Mouse (Mus musculus) frontal cortex, postnatal 14 days (tissue): Measurements from ENCODE around the gene Yme1l1.

Experiments
- DNase-seq, 2 experiments: peaks; one replicate each; pipeline ENCODE4 v3.0.0; 2022; ENCODE audit warnings: low spot score in 2 of 2

The Yme1l1 gene

GRCm38 (mm10) chr2:23155777-23156607 lies at the start of gene Yme1l1, which contains the start of gene Mastl:
Gene Yme1l1, plus strand, starts transcription at chr2:23156369.
Gene Mastl, minus strand, starts transcription at chr2:23156024.
- peak; percentile 96 to 97 for DNase-seq

GRCm38 (mm10) chr2:23119573-23119972 lies 36.6 kb upstream of the Yme1l1 start:
- no peak for DNase-seq

- DNase-seq, result no peak
Measured at GRCm38 (mm10) chr2:23155199-23155621, 959 bp upstream of the Yme1l1 start.

GRCm38 (mm10) chr2:23156608-23157081 lies 476 bp downstream of the Yme1l1 start:
- DNase-seq, result no peak

GRCm38 (mm10) chr2:23172305-23172704 lies 16.1 kb downstream of the Yme1l1 start:
- no peak for DNase-seq

- DNase-seq, result no peak
Measured at GRCm38 (mm10) chr2:23194366-23194765, 38.2 kb downstream of the Yme1l1 start.

GRCm38 (mm10) chr2:23201034-23201433 lies 44.9 kb downstream of the Yme1l1 start:
- DNase-seq, result no peak

GRCm38 (mm10) chr2:23202900-23203670 lies 46.9 kb downstream of the Yme1l1 start:
- DNase-seq, result no peak

- DNase-seq, result no peak
Measured at GRCm38 (mm10) chr2:23207070-23207526, 50.9 kb downstream of the Yme1l1 start, which contains the start of gene 4931423N10Rik. Gene 4931423N10Rik, plus strand, starts transcription at chr2:23207476.

- no peak for DNase-seq
Measured at GRCm38 (mm10) chr2:23213661-23214060, 57.5 kb downstream of the Yme1l1 start.

- no peak for DNase-seq
Measured at GRCm38 (mm10) chr2:23225199-23225598, 69.0 kb downstream of the Yme1l1 start.

GRCm38 (mm10) chr2:23228463-23228862 lies 72.3 kb downstream of the Yme1l1 start:
- DNase-seq, result no peak

GRCm38 (mm10) chr2:23234065-23234773 lies 78.0 kb downstream of the Yme1l1 start:
- DNase-seq, result no peak
